Mouse (Mus musculus): ENCODE results near the gene Urb2.

DNA sequence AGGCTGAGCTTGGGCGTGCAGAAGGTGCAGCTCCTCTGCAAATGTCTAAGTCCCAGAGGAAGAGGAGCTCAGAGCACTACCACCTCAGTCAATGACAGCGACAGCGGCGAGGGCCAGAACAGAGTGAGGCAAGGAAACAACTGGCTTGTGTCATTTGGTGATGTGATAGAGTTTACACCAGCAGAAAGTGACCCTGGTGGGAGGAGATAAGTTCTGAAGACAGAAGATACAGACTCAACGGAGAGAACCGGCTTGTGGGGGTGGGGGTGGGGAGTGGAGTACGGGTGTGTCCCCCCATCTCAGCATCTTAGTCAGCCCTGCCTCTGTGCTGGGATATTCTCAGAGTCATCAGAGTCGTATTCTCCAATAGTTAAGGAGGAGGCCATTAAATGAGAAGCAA lies 56.1 kb downstream of the Urb2 start:
- no peak for TF ChIP-seq CTCF (IDR thresholded peaks at IDR 0.05; ENCODE audit: insufficient read depth, low read length)
- no peak for TF ChIP-seq POLR2A (IDR thresholded peaks at IDR 0.05; ENCODE audit: borderline replicate concordance, extremely low read depth, low read depth, low read length)
